Mouse (Mus musculus) hindbrain, embryonic 10.5 days (tissue): ENCODE data around the gene Chchd3. TPM values are rescaled to one million over a fixed set of nuclear protein-coding genes. Genes with fewer than 3 reads are reported as not detected.

Experiments used
- DNase-seq: peaks from one replicate; pipeline ENCODE4 v3.0.0-alpha.2; 2017; ENCODE audit warnings: low spot score
- H3K27ac ChIP-seq: fragments of 300-500 bp; sonication (generic); 2 replicates; pipeline ENCODE4 v1.5.1; 2016; ENCODE audit warnings: mild to moderate bottlenecking, moderate library complexity
- H3K27me3 ChIP-seq: fragments of 300-500 bp; sonication (generic); 2 replicates; pipeline ENCODE4 v1.6.1; 2016; ENCODE audit warnings: mild to moderate bottlenecking; ENCODE audit not compliant: poor library complexity, insufficient read depth, severe bottlenecking
- H3K36me3 ChIP-seq: fragments of 300-500 bp; sonication (generic); 2 replicates; pipeline ENCODE4 v1.6.1; 2016; ENCODE audit warnings: mild to moderate bottlenecking, moderate library complexity
- H3K4me1 ChIP-seq: fragments of 300-500 bp; sonication (generic); replicated peaks from 2 replicates; pipeline ENCODE4 v1.6.1; 2016; ENCODE audit warnings: mild to moderate bottlenecking
- H3K4me3 ChIP-seq: fragments of 300-500 bp; sonication (generic); 2 replicates; pipeline ENCODE4 v1.5.1; 2016; ENCODE audit warnings: mild to moderate bottlenecking, moderate library complexity
- H3K9me3 ChIP-seq: fragments of 300-500 bp; sonication (generic); 2 replicates; pipeline ENCODE4 v1.6.1; 2016; ENCODE audit warnings: mild to moderate bottlenecking, moderate library complexity
- WGBS: fragments of 180-500 bp; shearing (Covaris S2); methylation state at CpG from one replicate; pipeline ENCODE4 v1.1.7; 2016; 5-methylcytosine and 5-hydroxymethylcytosine counted together
- polyA plus RNA-seq: library from polyadenylated mRNA; unstranded; fragments of >200 nt; fragmentation: Nextera tagmentation; extraction: Ambion mirVana; gene quantifications from 2 replicates; pipeline ENCODE4 v1.2.1, GENCODE M21; 2016

The Chchd3 gene
- polyA plus RNA-seq, 1 experiment from 2014 or later, result 131 TPM

DNA sequence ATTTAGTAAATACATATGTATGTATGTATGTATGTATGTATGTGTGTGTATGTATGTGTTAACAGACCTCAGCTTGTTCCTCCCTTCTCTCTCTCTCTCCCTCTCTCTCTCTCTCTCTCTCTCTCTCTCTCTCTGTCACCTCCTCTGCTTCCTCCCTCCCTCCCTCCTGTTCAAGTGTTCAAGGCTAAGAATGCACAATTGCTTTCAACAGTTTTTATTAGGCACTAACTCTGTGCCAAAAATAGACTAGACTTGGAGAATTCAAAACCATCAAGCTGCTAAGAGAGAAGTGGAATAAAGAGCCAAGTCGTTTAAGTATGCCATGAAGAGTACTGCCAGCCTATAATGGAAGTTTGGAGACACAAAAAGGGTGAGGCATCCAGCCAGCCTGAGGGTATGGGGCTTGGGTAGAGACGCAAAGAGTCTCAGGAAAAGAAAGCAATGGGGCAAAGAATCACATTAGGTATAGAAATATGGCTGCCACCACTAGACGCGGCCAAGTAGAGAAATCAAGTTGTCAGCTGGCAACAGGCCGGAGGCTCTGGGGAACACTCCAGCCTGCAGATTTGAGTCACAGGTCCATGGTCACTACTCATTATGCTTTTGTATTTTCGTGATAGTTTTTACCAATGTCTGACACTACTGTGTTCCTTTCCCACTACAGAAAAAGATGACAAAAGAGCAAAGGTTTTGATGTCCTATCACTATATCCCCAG, 10.2 kb downstream of the Chchd3 start:
- no peaks in the 10 kb centered on the region for H3K27me3 ChIP-seq
- no peak overlapping the region for H3K4me3 ChIP-seq
- no peak overlapping the region for H3K27ac ChIP-seq
- H3K36me3 ChIP-seq, result peaks cover 32% of the 10 kb centered on the region
- H3K9me3 ChIP-seq, result no peaks in the 10 kb centered on the region
- no peaks in the 10 kb centered on the region for H3K4me1 ChIP-seq
- WGBS, result 94% methylated on average over 6 of the region's 6 CpGs
- DNase-seq, result no peak

DNA sequence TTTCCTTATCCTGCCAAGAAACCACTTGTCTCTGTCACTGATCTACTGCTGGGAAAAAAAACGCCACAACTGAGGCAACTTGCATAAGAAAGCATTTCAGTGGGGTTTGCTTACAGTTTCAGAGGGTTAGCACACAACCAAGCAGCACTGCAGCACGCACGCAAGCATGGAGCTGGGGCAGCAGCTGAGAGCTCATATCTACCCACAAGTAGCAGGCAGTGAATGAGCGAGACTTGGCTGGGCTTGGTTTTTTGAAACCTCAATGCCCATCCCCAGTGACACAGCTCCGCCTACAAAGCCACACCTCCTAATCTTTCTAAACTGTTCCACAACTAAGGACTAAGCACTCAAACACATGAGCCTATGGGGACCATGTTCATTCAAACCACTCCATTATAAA, 16.6 kb downstream of the Chchd3 start:
- no peak overlapping the region for H3K27ac ChIP-seq
- no peaks in the 10 kb centered on the region for H3K27me3 ChIP-seq
- 92% methylated on average over 5 of the region's 5 CpGs for WGBS
- H3K4me1 ChIP-seq, result no peaks in the 10 kb centered on the region
- no peaks in the 10 kb centered on the region for H3K9me3 ChIP-seq
- peaks cover 48% of the 10 kb centered on the region for H3K36me3 ChIP-seq
- DNase-seq, result no peak
- no peak overlapping the region for H3K4me3 ChIP-seq

DNA sequence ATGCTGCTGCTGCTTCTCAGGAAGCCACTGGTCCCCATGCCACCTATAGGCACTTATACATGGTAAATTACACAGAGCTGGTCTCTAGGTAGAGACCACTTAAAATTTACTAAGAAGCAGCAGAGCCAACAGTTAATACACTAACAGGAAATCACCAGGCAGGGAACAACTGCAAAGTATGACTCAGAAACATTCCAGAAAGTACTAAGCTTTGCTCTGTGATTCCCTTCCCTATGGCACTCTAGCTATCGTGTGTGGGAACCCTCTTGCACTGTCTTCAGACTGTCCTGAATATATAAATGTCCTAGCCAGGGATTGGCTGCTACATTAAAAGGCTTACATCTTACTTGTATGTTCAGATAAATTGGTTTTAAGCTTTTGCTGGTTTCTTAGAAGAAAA, 17.2 kb downstream of the Chchd3 start:
- Histone ChIP-seq H3K4me3 (no peak overlapping the region), H3K36me3 (peaks cover 42% of the 10 kb centered on the region), H3K27me3 (no peaks in the 10 kb centered on the region), H3K9me3 (no peaks in the 10 kb centered on the region), H3K4me1 (no peaks in the 10 kb centered on the region), H3K27ac (no peak overlapping the region)
- WGBS, result 92% methylated on average over 1 of the region's 1 CpGs
- DNase-seq, result no peak

DNA sequence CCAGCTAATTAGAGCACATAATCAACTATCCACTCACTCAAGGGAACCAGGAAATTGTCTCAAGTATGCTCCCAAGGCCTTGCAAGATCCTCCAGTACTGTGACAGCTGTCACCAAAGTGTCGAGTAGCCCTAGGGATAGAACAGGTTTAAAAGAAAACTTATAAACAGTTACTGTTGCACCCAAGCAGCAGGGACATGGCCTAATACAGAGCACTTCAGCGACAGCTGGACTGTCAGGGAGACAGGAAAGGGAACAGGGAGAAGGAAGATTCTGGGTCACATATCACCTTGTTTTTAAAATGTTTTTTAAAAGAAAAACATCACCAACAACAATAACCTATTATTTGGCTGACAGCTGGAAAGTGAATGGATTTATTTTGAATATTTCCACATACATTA, 18.1 kb downstream of the Chchd3 start:
- Histone ChIP-seq H3K9me3 (no peaks in the 10 kb centered on the region), H3K4me1 (no peaks in the 10 kb centered on the region), H3K27ac (no peak overlapping the region), H3K27me3 (no peaks in the 10 kb centered on the region), H3K4me3 (no peak overlapping the region), H3K36me3 (peaks cover 39% of the 10 kb centered on the region)
- 88% methylated on average over 2 of the region's 2 CpGs for WGBS
- DNase-seq, result no peak

DNA sequence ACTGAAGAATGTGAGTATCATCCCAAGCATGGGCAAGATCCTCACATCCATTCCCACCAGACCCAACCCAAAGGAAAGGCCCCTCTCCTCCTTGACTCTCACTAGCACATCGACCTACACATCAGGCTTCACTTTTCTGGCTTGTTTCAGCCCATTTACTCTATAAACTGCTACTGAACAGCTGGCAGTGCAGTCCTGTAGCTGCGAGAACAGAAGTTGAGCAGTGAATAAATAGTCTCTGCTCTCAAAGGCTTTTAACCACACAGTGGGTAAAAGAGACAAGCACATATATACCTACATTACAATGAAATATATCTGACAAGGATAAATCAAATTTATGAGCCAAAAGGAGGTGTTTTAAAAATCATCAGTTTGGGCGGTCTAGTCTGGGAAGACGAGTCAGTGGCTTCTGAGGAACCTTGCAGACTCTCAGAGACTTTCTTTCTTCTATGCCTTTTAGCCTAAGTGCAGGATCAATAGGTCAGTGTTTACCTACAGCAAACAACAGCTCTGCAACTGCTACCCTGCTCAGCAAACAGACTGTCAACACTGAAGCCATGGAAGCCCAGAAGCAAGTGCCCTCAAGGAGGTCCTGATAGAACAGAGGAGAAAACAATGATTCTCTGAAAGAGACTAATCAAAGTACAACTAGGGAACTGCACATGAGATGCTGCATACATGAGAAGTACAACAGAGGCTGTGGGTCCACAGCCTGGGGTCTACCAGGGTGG, 19.5 kb downstream of the Chchd3 start:
- no peak for DNase-seq
- Histone ChIP-seq H3K4me3 (no peak overlapping the region), H3K27me3 (no peaks in the 10 kb centered on the region), H3K4me1 (no peaks in the 10 kb centered on the region), H3K27ac (no peak overlapping the region), H3K9me3 (no peaks in the 10 kb centered on the region), H3K36me3 (peaks cover 29% of the 10 kb centered on the region)
- 93% methylated on average over 4 of the region's 4 CpGs for WGBS

- Histone ChIP-seq H3K36me3 (peaks cover 12% of the 10 kb centered on the region; the same call in 1 of the 2 replicates), H3K27me3 (no peaks in the 10 kb centered on the region), H3K4me3 (no peak overlapping the region), H3K27ac (no peak overlapping the region), H3K9me3 (no peaks in the 10 kb centered on the region), H3K4me1 (no peaks in the 10 kb centered on the region)
- no peak for DNase-seq
- 98% methylated on average over 1 of the region's 1 CpGs for WGBS
These were observed 27.5 kb downstream of the Chchd3 start for GRCm38 (mm10) chr6:33032543-33032942.

- H3K36me3 ChIP-seq, result peaks cover 12% of the 10 kb centered on the region; the same call in 1 of the 2 replicates
- H3K9me3 ChIP-seq, result no peaks in the 10 kb centered on the region
- no peaks in the 10 kb centered on the region for H3K4me1 ChIP-seq
- H3K27ac ChIP-seq, result no peak overlapping the region
- H3K4me3 ChIP-seq, result no peak overlapping the region
- no peak for DNase-seq
- H3K27me3 ChIP-seq, result no peaks in the 10 kb centered on the region
- 83% methylated on average over 2 of the region's 2 CpGs for WGBS
These were observed 28.4 kb downstream of the Chchd3 start for GRCm38 (mm10) chr6:33031631-33032030.

GRCm38 (mm10) chr6:33028296-33028695, 31.8 kb downstream of the Chchd3 start:
- peaks cover 12% of the 10 kb centered on the region; the same call in 1 of the 2 replicates for H3K36me3 ChIP-seq
- H3K9me3 ChIP-seq, result no peaks in the 10 kb centered on the region
- no peak for DNase-seq
- no peaks in the 10 kb centered on the region for H3K27me3 ChIP-seq
- no peak overlapping the region for H3K27ac ChIP-seq
- no peak overlapping the region for H3K4me3 ChIP-seq
- no peaks in the 10 kb centered on the region for H3K4me1 ChIP-seq
- 93% methylated on average over 6 of the region's 6 CpGs for WGBS

DNA sequence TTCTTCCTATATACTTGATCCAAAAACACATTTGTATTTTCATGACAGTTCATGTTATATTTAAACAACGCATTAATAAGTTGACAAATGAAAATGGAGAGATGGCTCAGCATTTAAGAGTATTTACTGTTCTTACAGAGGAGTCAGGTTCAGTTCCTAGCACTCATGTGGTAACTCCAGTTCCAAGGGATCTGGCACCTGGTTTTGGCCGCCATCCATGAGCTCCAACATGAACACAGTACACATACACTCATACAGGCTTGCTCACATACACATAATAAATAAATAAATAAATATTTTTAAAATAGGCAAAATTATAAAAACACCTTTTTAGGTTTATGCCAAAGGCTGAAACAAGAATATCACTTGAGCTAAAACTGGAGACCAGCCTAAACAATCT, 35.0 kb downstream of the Chchd3 start:
- peaks cover 12% of the 10 kb centered on the region; the same call in 1 of the 2 replicates for H3K36me3 ChIP-seq
- H3K9me3 ChIP-seq, result no peaks in the 10 kb centered on the region
- no peak for DNase-seq
- H3K27me3 ChIP-seq, result no peaks in the 10 kb centered on the region
- H3K27ac ChIP-seq, result no peak overlapping the region
- WGBS, result 96% methylated on average over 2 of the region's 2 CpGs
- H3K4me3 ChIP-seq, result no peak overlapping the region
- H3K4me1 ChIP-seq, result no peaks in the 10 kb centered on the region

DNA sequence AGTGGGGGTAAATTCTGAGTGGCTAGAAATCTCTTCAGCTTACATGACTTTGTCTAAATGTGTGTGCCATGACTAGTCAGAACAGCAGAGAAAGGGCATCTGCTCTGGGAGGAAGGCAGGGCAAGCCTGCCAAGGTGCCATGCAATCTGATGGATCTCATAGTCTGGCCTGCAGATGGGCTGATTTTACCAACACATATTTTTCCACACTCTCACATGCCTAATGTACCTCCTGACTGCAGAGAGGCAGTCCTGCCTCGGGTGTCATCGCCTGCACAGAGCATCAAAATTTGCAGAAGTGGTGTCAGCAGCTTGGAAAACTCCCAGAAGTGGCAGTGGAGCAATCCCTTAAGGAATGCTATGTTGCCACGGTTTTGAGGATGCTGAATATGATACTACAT, 55.5 kb downstream of the Chchd3 start:
- Histone ChIP-seq H3K27me3 (no peaks in the 10 kb centered on the region), H3K4me1 (peaks cover 8% of the 10 kb centered on the region), H3K4me3 (no peak overlapping the region), H3K36me3 (peaks cover 8% of the 10 kb centered on the region), H3K27ac (no peak overlapping the region), H3K9me3 (no peaks in the 10 kb centered on the region)
- 87% methylated on average over 3 of the region's 3 CpGs for WGBS
- DNase-seq, result no peak

DNA sequence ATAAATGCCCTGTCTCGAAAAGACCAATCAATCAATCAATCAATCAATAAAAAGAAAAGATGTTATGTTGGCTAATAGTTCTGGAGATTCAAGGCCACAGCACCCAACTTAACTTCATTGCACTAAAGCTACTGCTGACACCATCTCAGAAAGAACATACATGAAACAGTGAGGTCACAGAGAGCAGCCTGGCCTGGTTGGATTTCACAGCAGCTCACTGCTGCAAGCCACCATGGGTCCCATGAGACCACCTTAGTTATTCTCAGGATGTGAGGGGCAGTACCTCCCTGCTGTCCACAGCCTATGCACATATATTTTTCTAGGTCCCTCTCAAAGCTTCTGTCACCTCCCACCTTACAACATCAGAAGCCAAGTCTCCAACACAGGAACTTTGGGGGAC, 57.1 kb downstream of the Chchd3 start:
- Histone ChIP-seq H3K27ac (no peak overlapping the region), H3K36me3 (peaks cover 8% of the 10 kb centered on the region), H3K4me1 (peaks cover 8% of the 10 kb centered on the region), H3K27me3 (no peaks in the 10 kb centered on the region), H3K4me3 (no peak overlapping the region), H3K9me3 (no peaks in the 10 kb centered on the region)
- 83% methylated on average over 1 of the region's 1 CpGs for WGBS
- DNase-seq, result no peak

DNA sequence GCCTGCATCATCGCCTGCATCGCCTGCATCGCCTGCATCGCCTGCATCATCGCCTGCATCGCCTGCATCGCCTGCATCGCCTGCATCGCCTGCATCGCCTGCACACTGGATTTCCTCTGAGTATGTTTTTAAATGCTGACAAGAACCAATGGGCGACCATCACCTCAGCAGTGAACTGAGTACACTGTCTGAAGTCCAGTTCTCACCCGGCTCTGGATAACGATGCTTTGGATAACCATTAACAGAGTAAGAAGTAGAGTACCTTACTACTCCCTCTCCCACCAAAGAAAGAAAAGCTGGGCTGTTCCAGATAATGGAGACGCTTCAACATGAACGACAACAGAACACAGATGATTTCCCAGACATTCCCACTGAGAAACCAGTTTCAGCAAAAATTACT, 58.8 kb downstream of the Chchd3 start:
- no peaks in the 10 kb centered on the region for H3K9me3 ChIP-seq
- H3K4me3 ChIP-seq, result no peak overlapping the region
- peaks cover 3% of the 10 kb centered on the region; the same call in 1 of the 2 replicates for H3K36me3 ChIP-seq
- 95% methylated on average over 15 of the region's 15 CpGs for WGBS
- no peaks in the 10 kb centered on the region for H3K27me3 ChIP-seq
- DNase-seq, result no peak
- no peak overlapping the region for H3K27ac ChIP-seq
- H3K4me1 ChIP-seq, result peaks cover 13% of the 10 kb centered on the region

- no peak for DNase-seq
- H3K4me1 ChIP-seq, result peaks cover 5% of the 10 kb centered on the region; the same call in 1 of the 2 replicates
- H3K4me3 ChIP-seq, result no peak overlapping the region
- no peaks in the 10 kb centered on the region for H3K9me3 ChIP-seq
- no peaks in the 10 kb centered on the region for H3K27me3 ChIP-seq
- H3K36me3 ChIP-seq, result peaks cover 3% of the 10 kb centered on the region; the same call in 1 of the 2 replicates
- H3K27ac ChIP-seq, result peak overlapping the region; percentile 45; the same call in 1 of the 2 replicates
- 90% methylated on average over 1 of the region's 1 CpGs for WGBS
These were observed 63.5 kb downstream of the Chchd3 start for GRCm38 (mm10) chr6:32996597-32996996.
